Mouse (Mus musculus) adrenal gland, adult 18-20 months (tissue): ENCODE data around the gene Ppp1r12c. TPM values are rescaled to one million over a fixed set of nuclear protein-coding genes. Genes with fewer than 3 reads are reported as not detected.

ENCODE experiments used
- DNase-seq, 2 experiments: peaks; one replicate each; pipeline ENCODE4 v3.0.0; 2021 to 2022; ENCODE audit warnings: low spot score in 2 of 2
- total RNA-seq, 2 experiments: library from RNA; stranded (reverse); gene quantifications; 1 replicate in 1 of 2; 2 replicates in 1 of 2; pipeline ENCODE4 v1.2.3; 2021

Ppp1r12c gene
- total RNA-seq, 2 experiments from 2014 or later: 95.9 to 96.6 TPM

- no peak for DNase-seq
Observed at GRCm38 (mm10) chr7:4496468-4496867, 5.0 kb downstream of the Ppp1r12c start.

- no peak for DNase-seq
Observed at GRCm38 (mm10) chr7:4493991-4494390, 7.5 kb downstream of the Ppp1r12c start.

- DNase-seq: no peak
Observed at GRCm38 (mm10) chr7:4492284-4493224, 8.9 kb downstream of the Ppp1r12c start.

GRCm38 (mm10) chr7:4491308-4491707, 10.2 kb downstream of the Ppp1r12c start:
- DNase-seq: no peak

DNA sequence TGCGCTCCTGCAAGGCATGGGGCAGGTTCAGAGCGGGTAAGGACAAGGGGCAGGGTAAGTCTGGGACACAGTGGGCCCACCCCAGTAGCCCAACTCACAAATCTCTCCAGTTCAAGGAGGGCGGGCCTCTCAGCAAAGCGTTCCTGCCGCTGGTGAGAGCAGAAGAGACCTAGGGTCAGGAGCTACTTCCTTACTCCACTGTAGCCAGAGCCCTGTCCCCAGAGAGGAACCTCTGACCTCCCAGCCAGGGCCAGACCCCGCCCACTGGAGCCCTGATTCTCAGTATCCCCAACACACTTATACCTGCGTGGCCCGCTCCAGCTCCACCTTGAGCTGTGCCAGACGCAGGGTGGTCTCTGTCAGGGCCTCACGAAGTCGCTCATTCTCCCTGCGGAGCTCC, 19.2 kb downstream of the Ppp1r12c start:
- DNase-seq: no peak

GRCm38 (mm10) chr7:4479674-4480073, 21.8 kb downstream of the Ppp1r12c start:
- no peak for DNase-seq

GRCm38 (mm10) chr7:4478796-4479291, 22.6 kb downstream of the Ppp1r12c start:
- DNase-seq: no peak

GRCm38 (mm10) chr7:4478021-4478795, 23.3 kb downstream of the Ppp1r12c start:
- DNase-seq: peak; percentile 54 to 56

DNA sequence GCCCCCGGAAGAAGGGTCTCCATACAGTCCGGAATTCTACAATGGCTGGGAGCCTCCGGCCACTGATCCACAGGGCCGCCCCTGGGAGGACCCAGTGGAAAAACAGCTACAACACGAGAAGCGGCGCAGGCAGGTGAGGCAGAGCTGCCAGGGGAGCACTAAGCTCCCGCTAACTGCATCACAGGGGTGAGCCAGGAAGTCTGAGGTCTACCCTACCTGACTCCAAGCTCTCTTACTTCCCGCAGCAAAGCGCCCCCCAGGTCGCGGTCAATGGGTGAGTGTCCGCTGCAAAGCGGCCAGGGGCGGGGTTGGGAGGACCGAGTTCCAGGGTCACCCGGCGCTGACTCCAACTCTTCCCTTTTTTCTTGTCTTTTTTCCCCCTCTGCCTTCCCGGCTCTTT, 27.5 kb downstream of the Ppp1r12c start:
- DNase-seq: no peak

- peak; percentile 75 to 77 for DNase-seq
Observed at GRCm38 (mm10) chr7:4471179-4471555, 30.3 kb downstream of the Ppp1r12c start.

GRCm38 (mm10) chr7:4470275-4471178, 31.0 kb downstream of the Ppp1r12c start:
- peak; percentile 33 to 52 for DNase-seq

DNA sequence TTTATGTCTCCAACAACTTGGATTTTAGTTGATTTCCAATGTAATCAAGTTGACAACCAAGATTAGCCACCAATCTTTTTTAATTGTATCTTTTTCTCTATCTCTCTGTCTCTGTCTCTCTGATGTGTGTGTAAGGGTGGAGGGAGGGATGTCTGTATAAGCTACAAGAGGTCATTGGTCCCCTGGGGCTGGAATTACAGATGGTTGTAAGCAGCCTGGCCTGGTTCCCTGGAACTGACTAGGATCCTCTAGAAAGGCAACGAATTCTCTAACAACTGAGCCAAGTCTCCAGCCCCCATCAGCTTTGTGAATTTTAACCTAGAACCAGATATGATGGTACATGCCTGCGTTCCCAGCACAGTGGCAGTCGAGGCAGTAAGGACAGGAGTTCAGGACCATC, 33.7 kb downstream of the Ppp1r12c start:
- DNase-seq: no peak

DNA sequence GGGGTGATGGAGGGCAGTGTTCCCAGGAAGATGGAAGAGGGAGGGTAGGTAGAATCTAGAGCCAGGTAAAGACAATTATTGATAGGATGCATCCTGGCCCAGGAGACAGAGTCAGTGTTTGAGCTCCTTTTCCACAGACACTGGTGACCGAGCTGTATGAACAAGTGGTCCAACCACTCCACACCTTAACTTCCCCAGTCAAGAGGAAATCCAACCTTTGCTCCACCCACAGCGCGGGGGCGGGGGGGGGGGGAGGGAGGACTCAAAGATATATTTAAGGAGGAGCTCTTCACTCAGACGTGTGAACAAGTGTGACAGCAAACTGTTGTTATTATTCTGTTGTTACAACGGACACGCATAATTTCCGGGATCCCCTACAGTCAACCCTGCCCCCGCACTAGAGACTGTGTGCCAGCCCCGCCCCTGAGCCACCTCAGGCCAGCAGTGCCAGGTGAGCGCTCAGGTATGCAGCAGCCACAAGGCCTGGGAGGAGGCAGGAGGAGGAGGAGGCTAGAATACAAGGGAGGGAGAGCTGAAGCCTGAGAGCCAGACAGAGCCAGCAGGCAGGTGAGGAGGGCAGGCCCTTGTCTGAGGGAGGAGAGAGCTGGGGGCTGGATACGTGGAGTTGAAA, 37.2 kb downstream of the Ppp1r12c start:
- no peak for DNase-seq

GRCm38 (mm10) chr7:4460576-4461434, 40.7 kb downstream of the Ppp1r12c start, which contains the start of gene Eps8l1:
TSS of gene Eps8l1 (plus strand) at chr7:4460674.
- DNase-seq: no peak

GRCm38 (mm10) chr7:4452644-4453043, 48.8 kb downstream of the Ppp1r12c start:
- no peak for DNase-seq

DNA sequence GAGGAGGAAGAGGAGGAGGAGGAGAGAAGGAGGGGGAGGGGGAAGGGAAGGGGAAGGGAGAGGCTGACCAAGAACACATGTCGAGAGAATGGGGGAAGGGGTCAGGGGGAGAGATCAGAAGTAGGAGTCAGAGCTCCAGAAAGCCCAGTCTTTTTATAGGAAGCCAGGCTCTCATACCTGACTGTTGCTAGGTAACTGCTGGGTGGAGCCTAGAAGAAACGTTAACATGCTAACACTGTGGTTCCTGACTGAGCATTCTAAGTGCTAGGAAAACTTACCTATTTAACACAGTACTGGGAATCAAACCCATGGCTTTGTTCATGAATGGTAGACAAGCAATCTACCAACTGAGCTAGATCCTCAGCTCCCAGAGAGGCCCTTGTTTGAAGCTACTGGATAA, 52.3 kb downstream of the Ppp1r12c start:
- DNase-seq: no peak

DNA sequence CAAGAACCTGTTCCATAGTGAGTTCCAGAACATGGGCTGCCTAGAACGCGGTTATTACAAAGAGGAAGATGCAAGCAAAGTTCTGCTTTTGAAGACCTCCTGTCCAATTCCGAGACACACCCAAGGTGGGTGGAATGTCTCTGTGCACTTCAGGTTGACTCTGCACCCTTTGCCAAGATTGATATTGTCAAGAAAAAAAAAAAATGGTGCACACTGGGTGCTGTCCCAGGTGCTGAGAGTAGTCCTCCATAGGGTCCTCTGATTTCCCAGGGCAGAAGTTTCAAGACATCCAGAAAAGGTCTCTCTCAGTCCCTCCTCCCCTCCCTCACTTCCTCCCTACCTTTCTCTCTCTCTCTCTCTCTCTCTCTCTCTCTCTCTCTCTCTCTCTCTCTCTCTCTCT, 53.0 kb downstream of the Ppp1r12c start:
- DNase-seq: no peak

- DNase-seq: no peak
Observed at GRCm38 (mm10) chr7:4447138-4447537, 54.3 kb downstream of the Ppp1r12c start.

DNA sequence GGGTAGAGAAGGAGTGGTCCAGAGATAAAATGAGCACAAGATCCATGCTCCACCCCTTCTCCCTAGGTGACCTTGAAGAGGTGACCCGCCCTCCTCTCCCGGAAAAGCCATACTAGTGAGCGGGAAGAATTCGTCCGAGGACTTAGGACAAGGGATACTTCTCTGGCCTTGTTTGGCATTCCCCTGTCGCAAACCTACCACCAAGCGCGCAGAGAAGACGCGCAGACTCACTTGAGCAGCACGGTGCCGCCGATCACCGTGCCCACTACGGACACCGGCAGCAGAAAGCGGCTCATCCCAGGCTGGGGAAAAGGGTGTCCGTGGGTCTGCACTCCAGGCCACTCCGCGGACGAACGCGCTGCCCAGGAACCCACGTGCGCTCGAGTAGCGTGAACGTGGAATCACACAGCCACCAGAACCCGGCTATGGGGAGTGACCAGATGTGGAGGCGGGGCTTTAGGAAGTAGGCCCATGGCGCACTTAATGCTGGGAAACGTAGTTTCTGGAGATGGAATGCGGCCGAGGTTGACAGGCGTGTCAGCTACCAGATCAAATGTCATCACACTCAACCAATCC, 56.2 kb downstream of the Ppp1r12c start, which contains the start of gene Rdh13:
TSS of gene Rdh13 (minus strand) at position 434 of the 576 bp plus-strand sequence.
- DNase-seq: peak; percentile 68 to 77
